Comparison of ENCODE assay signal across 8 mouse cellular contexts in the genomic region with DNA sequence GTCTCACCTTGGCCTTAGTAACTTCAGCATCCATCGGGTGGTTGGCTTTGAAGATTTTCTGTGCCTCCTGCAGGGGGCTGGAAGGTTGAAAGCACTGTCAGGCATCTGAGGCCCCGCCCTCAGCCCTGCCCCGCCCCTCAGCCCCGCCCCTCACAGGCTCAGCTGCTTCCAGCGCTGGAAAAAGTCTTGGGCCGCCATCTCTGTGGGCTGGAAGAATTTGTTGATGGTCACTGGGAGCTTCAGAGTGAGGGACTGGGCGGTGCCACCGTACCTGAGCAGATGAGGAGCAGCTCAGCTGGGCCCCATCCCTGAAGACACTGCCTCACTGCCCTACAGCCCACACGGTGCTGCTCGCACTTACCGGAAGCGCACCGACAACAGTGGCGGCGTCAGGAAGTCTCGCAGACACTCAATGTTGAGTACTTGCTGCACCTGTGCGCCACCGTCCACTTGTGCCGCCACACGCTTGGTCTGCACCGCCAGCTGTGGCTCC. TPM values are rescaled to one million over a fixed set of nuclear protein-coding genes. Genes with fewer than 3 reads are reported as not detected.
DNase-seq lines count a peak whose midpoint lies in the region; ATAC-seq and TF ChIP-seq lines count a peak whose summit lies in the region.

No protein-coding gene starts in this region.

- ATAC-seq in forebrain, embryonic 16.5 days = peak; percentile 18

- peaks cover 4% of the 10 kb centered on the region for H3K4me1 ChIP-seq in heart, adult 2 months (ENCODE audit: control insufficient read depth, insufficient read depth, low read length)
- H3K4me1 ChIP-seq in forebrain, embryonic 16.5 days (replicated peaks; ENCODE audit: control insufficient read depth, insufficient read depth, low read length) = peaks cover 26% of the 10 kb centered on the region
- H3K4me1 ChIP-seq in limb, embryonic 10.5 days = peaks cover 37% of the 10 kb centered on the region
- peaks cover 61% of the 10 kb centered on the region for H3K4me1 ChIP-seq in midbrain, embryonic 10.5 days

- TF ChIP-seq CTCF in heart, adult 2 months (IDR thresholded peaks at IDR 0.05) = peak; percentile 38

- 0 out of 2 replicates have a peak overlapping the region, but pooled peaks have one; percentile 50 for H3K9ac ChIP-seq in heart, adult 2 months (ENCODE audit: low read depth, low read length)
- no peak overlapping the region; the same call in 1 of the 2 replicates for H3K9ac ChIP-seq in forebrain, embryonic 16.5 days (replicated peaks; ENCODE audit: low read depth, low read length)

- H3K27ac ChIP-seq in heart, adult 2 months = no peak overlapping the region
- H3K27ac ChIP-seq in forebrain, embryonic 16.5 days (ENCODE audit: low read length) = no peak overlapping the region
- peak overlapping the region; percentile 71 for H3K27ac ChIP-seq in limb, embryonic 10.5 days
- H3K27ac ChIP-seq in midbrain, embryonic 10.5 days (replicated peaks) = peak overlapping the region; percentile 68

- no peaks in the 10 kb centered on the region for H3K36me3 ChIP-seq in heart, adult 2 months (ENCODE audit: control insufficient read depth, insufficient read depth, low read length)
- H3K36me3 ChIP-seq in forebrain, embryonic 16.5 days (ENCODE audit: control insufficient read depth, insufficient read depth) = peaks cover 23% of the 10 kb centered on the region
- H3K36me3 ChIP-seq in limb, embryonic 10.5 days = peaks cover 81% of the 10 kb centered on the region
- H3K36me3 ChIP-seq in midbrain, embryonic 10.5 days = peaks cover 80% of the 10 kb centered on the region

- no peak for TF ChIP-seq EP300 in heart, adult 2 months (IDR thresholded peaks at IDR 0.05; ENCODE audit: insufficient read depth, low read depth, low read length)

- H3K4me2 ChIP-seq in forebrain, embryonic 16.5 days (ENCODE audit: low read length) = peak overlapping the region; percentile 38

- 24% methylated on average over 21 of the region's 21 CpGs for WGBS in heart, adult 2 months
- 13% methylated on average over 21 of the region's 21 CpGs for WGBS in forebrain, embryonic 16.5 days
- WGBS in limb, embryonic 10.5 days = 18% methylated on average over 21 of the region's 21 CpGs
- WGBS in midbrain, embryonic 10.5 days = 20% methylated on average over 21 of the region's 21 CpGs

- H3K4me3 ChIP-seq in heart, adult 2 months = no peak overlapping the region
- H3K4me3 ChIP-seq in forebrain, embryonic 16.5 days (replicated peaks; ENCODE audit: low read length) = peak overlapping the region; percentile 17; the same call in 1 of the 2 replicates
- H3K4me3 ChIP-seq in limb, embryonic 10.5 days = peak overlapping the region; percentile 44
- H3K4me3 ChIP-seq in midbrain, embryonic 10.5 days = peak overlapping the region; percentile 41

- no peaks in the 10 kb centered on the region for H3K9me3 ChIP-seq in forebrain, embryonic 16.5 days (ENCODE audit: control insufficient read depth, low read length)
- no peaks in the 10 kb centered on the region for H3K9me3 ChIP-seq in limb, embryonic 10.5 days (replicated peaks)
- no peaks in the 10 kb centered on the region for H3K9me3 ChIP-seq in midbrain, embryonic 10.5 days (replicated peaks)

- peak in 1 of 2 experiments; percentile 45 for DNase-seq in heart, adult 2 months
- no peak for DNase-seq in heart, adult 9 months (ENCODE audit: low spot score in 2 of 2)
- DNase-seq in WW6 (ENCODE audit: low read depth, low spot score) = peak; percentile 48
- DNase-seq in limb, embryonic 10.5 days (ENCODE audit: low spot score) = peak; percentile 85
- DNase-seq in midbrain, embryonic 10.5 days (ENCODE audit: low spot score) = peak; percentile 78
- peak; percentile 55 to 68 for DNase-seq in thymus, adult 18-20 months
- DNase-seq in gastrocnemius, adult 8-10 months (ENCODE audit: low spot score in 2 of 2) = no peak

- intact Hi-C loops in heart, adult 2 months (cut with DNase I) = no loop called here

- no peaks in the 10 kb centered on the region for H3K27me3 ChIP-seq in heart, adult 2 months (ENCODE audit: control insufficient read depth, insufficient read depth, low read length)
- H3K27me3 ChIP-seq in forebrain, embryonic 16.5 days (replicated peaks; ENCODE audit: control insufficient read depth, insufficient read depth, low read length) = no peaks in the 10 kb centered on the region
- H3K27me3 ChIP-seq in limb, embryonic 10.5 days (ENCODE audit: low read depth, poor library complexity, severe bottlenecking) = no peaks in the 10 kb centered on the region
- no peaks in the 10 kb centered on the region for H3K27me3 ChIP-seq in midbrain, embryonic 10.5 days (ENCODE audit: low read depth, poor library complexity, severe bottlenecking)

- peak; percentile 47 for TF ChIP-seq POLR2A in heart, adult 2 months (IDR thresholded peaks at IDR 0.05; ENCODE audit: insufficient read depth, low read depth, low read length)

- H3K79me2 ChIP-seq in heart, adult 2 months (replicated peaks; ENCODE audit: control insufficient read depth, insufficient read depth, low read length) = no peaks in the 10 kb centered on the region

RNA-seq across cellular contexts. Expression of gene Fuz, which starts 5.4 kb away (rescaled TPM):
- total RNA-seq in heart, adult 2 months (2021) = 10 to 100 TPM; 16.3 to 17.1 TPM
- polyA plus RNA-seq in heart, adult 2 months (2012; rRNA removed) = 25.2 and 31.6 TPM in 2 replicates
- 21.1 and 21.2 TPM in 2 replicates for polyA plus RNA-seq in forebrain, embryonic 16.5 days (2015; fragmentation: Nextera tagmentation; extraction: Ambion mirVana)
- polyA plus RNA-seq in limb, embryonic 10.5 days (2016; fragmentation: Nextera tagmentation; extraction: Ambion mirVana) = 14.8 and 20.0 TPM in 2 replicates
- polyA plus RNA-seq in midbrain, embryonic 10.5 days (2016; fragmentation: Nextera tagmentation; extraction: Ambion mirVana) = 26.9 and 30.6 TPM in 2 replicates
- total RNA-seq in gastrocnemius, adult 8-10 months (2022) = 10 to 100 TPM; 17.4 to 27.1 (median 18.7) TPM

RNA-seq across cellular contexts. Expression of gene Med25, which starts 8.8 kb away (rescaled TPM):
- total RNA-seq in heart, adult 2 months (2021) = 10 to 100 TPM; 70.0 to 85.8 TPM
- 107 and 121 TPM in 2 replicates for polyA plus RNA-seq in heart, adult 2 months (2012; rRNA removed)
- polyA plus RNA-seq in forebrain, embryonic 16.5 days (2015; fragmentation: Nextera tagmentation; extraction: Ambion mirVana) = 158 and 166 TPM in 2 replicates
- polyA plus RNA-seq in limb, embryonic 10.5 days (2016; fragmentation: Nextera tagmentation; extraction: Ambion mirVana) = 140 and 145 TPM in 2 replicates
- 213 and 220 TPM in 2 replicates for polyA plus RNA-seq in midbrain, embryonic 10.5 days (2016; fragmentation: Nextera tagmentation; extraction: Ambion mirVana)
- total RNA-seq in gastrocnemius, adult 8-10 months (2022) = 10 to 100 TPM; 64.0 to 79.1 (median 71.0) TPM

RNA-seq across cellular contexts. Expression of gene Ap2a1, which starts 28.0 kb away (rescaled TPM):
- total RNA-seq in heart, adult 2 months (2021) = 10 to 100 TPM; 63.3 to 67.6 TPM
- polyA plus RNA-seq in heart, adult 2 months (2012; rRNA removed) = 56.1 and 68.1 TPM in 2 replicates
- 111 and 113 TPM in 2 replicates for polyA plus RNA-seq in forebrain, embryonic 16.5 days (2015; fragmentation: Nextera tagmentation; extraction: Ambion mirVana)
- polyA plus RNA-seq in limb, embryonic 10.5 days (2016; fragmentation: Nextera tagmentation; extraction: Ambion mirVana) = 78.7 and 85.3 TPM in 2 replicates
- polyA plus RNA-seq in midbrain, embryonic 10.5 days (2016; fragmentation: Nextera tagmentation; extraction: Ambion mirVana) = 74.2 and 77.0 TPM in 2 replicates
- total RNA-seq in gastrocnemius, adult 8-10 months (2022) = 10 to 100 TPM; 63.5 to 67.9 (median 65.5) TPM

RNA-seq across cellular contexts. Expression of gene Ptov1, which starts 31.7 kb away (rescaled TPM):
- total RNA-seq in heart, adult 2 months (2021) = 100 to 1,000 TPM; 155 to 172 TPM
- 293 and 317 TPM in 2 replicates for polyA plus RNA-seq in heart, adult 2 months (2012; rRNA removed)
- 551 and 582 TPM in 2 replicates for polyA plus RNA-seq in forebrain, embryonic 16.5 days (2015; fragmentation: Nextera tagmentation; extraction: Ambion mirVana)
- 434 and 504 TPM in 2 replicates for polyA plus RNA-seq in limb, embryonic 10.5 days (2016; fragmentation: Nextera tagmentation; extraction: Ambion mirVana)
- polyA plus RNA-seq in midbrain, embryonic 10.5 days (2016; fragmentation: Nextera tagmentation; extraction: Ambion mirVana) = 478 and 516 TPM in 2 replicates
- total RNA-seq in gastrocnemius, adult 8-10 months (2022) = 100 to 1,000 TPM; 146 to 178 (median 160) TPM

RNA-seq across cellular contexts. Expression of gene Tsks, which starts 41.7 kb away (rescaled TPM):
- not detected for total RNA-seq in heart, adult 2 months (2021)
- polyA plus RNA-seq in heart, adult 2 months (2012; rRNA removed) = 0.26 and 1.5 TPM in 2 replicates
- polyA plus RNA-seq in forebrain, embryonic 16.5 days (2015; fragmentation: Nextera tagmentation; extraction: Ambion mirVana) = 0.15 TPM in 1 of 2 replicates, not detected in the other
- 0.14 and 0.18 TPM in 2 replicates for polyA plus RNA-seq in limb, embryonic 10.5 days (2016; fragmentation: Nextera tagmentation; extraction: Ambion mirVana)
- 0.11 and 0.14 TPM in 2 replicates for polyA plus RNA-seq in midbrain, embryonic 10.5 days (2016; fragmentation: Nextera tagmentation; extraction: Ambion mirVana)
- not detected for total RNA-seq in gastrocnemius, adult 8-10 months (2022)

Comparison
In these comparisons a context has a peak if more than half of its experiments do, and no peak if none do; other contexts are left out.
1. DNase-seq: peak in WW6 (single experiment), limb, embryonic 10.5 days (single experiment), midbrain, embryonic 10.5 days (single experiment) and thymus, adult 18-20 months (2 of 2); none in heart, adult 9 months (0 of 2) and gastrocnemius, adult 8-10 months (0 of 2).
2. H3K27ac ChIP-seq: peak in limb, embryonic 10.5 days (single experiment) and midbrain, embryonic 10.5 days (single experiment); none in heart, adult 2 months (single experiment) and forebrain, embryonic 16.5 days (single experiment).